Mouse (Mus musculus) effector memory CD4-positive, alpha-beta T cell, adult 7 months (primary cell): ENCODE results near the gene Fam53a. TPM values are rescaled to one million over a fixed set of nuclear protein-coding genes. Genes with fewer than 3 reads are reported as not detected.

Source experiments
- polyA plus RNA-seq: library from polyadenylated mRNA; unstranded; fragments of 100-300 nt; shearing (Covaris generic); gene quantifications from one replicate; pipeline ENCODE4 v1.2.1, GENCODE M21; 2017

Gene Fam53a
- 44.6 TPM for polyA plus RNA-seq

GRCm38 (mm10) chr5:33629301-33629987 is at the start of gene Fam53a, which contains the start of gene Gm9903:
Gene Fam53a, minus strand, starts transcription at chr5:33629635.
Gene Gm9903, plus strand, starts transcription at chr5:33629925.

GRCm38 (mm10) chr5:33657787-33658663 is 28.6 kb upstream of the Fam53a start, which contains the start of the genes Tacc3 and Tmem129:
Gene Tacc3, plus strand, starts transcription at chr5:33658128.
Gene Tmem129, minus strand, starts transcription at chr5:33658416.

GRCm38 (mm10) chr5:33651921-33652782 is 22.7 kb upstream of the Fam53a start, which contains the start of gene Slbp:
Gene Slbp, minus strand, starts transcription at chr5:33652574.

Other genes with a start within 250 kb of the Fam53a start
- not detected for gene Nkx1-1, start 195.7 kb downstream of the Fam53a start, polyA plus RNA-seq
- gene Gm9903, start 290 bp upstream of the Fam53a start, polyA plus RNA-seq, result not detected
- 210 TPM for gene Slbp, start 22.9 kb upstream of the Fam53a start, polyA plus RNA-seq
- gene Tacc3, start 28.5 kb upstream of the Fam53a start, polyA plus RNA-seq, result 11.7 TPM
- gene Tmem129, start 28.8 kb upstream of the Fam53a start, polyA plus RNA-seq, result 10.1 TPM
- 0.40 TPM for gene Fgfr3, start 92.0 kb upstream of the Fam53a start, polyA plus RNA-seq
- 105 TPM for gene Letm1, start 153.2 kb upstream of the Fam53a start, polyA plus RNA-seq
- gene Nsd2, start 191.1 kb upstream of the Fam53a start, polyA plus RNA-seq, result 28.5 TPM